Mouse (Mus musculus) embryonic facial prominence, embryonic 14.5 days (tissue): ENCODE measurements at regions not wholly inside any gene's neighbourhood (a gene's known extent, or its start where the extent isn't known, plus 50 kb on each side); places are given as distances from the start of the nearest gene placed in this dataset.
A peak's percentile ranks its signal among the peaks of the same experiment; 100 is the strongest.
"Not testable (repeated sequence)": the region's sequence is repeated elsewhere in the genome, so short reads cannot be mapped to it uniquely, and the experiment has no call there.

Experiments
- ATAC-seq: fragments of 200-750 bp; cut with Nextera tagmentation; 2 replicates; pipeline ENCODE4 v1.8.0; 2017; ENCODE audit warnings: low read depth, moderate number of reproducible peaks, moderate TSS enrichment
- DNase-seq: peaks from one replicate; pipeline ENCODE4 v3.0.0-alpha.2; 2015; ENCODE audit warnings: low spot score
- H3K27ac ChIP-seq: fragments of 300-500 bp; sonication (generic); replicated peaks from 2 replicates; pipeline ENCODE4 v1.5.1; 2014; ENCODE audit warnings: low read depth, mild to moderate bottlenecking, low read length, moderate library complexity
- H3K27me3 ChIP-seq: fragments of 300-500 bp; sonication (generic); replicated peaks from 2 replicates; pipeline ENCODE4 v1.6.1; 2014; ENCODE audit warnings: low read length; ENCODE audit not compliant: control insufficient read depth, insufficient read depth
- H3K36me3 ChIP-seq: fragments of 300-500 bp; sonication (generic); 2 replicates; pipeline ENCODE4 v1.6.1; 2014; ENCODE audit warnings: low read length, mixed read lengths; ENCODE audit not compliant: control insufficient read depth, insufficient read depth
- H3K4me1 ChIP-seq: fragments of 300-500 bp; sonication (generic); 2 replicates; pipeline ENCODE4 v1.6.1; 2014; ENCODE audit warnings: antibody characterized with exemption, low read length; ENCODE audit not compliant: control insufficient read depth, insufficient read depth
- H3K4me2 ChIP-seq: fragments of 300-500 bp; sonication (generic); 2 replicates; pipeline ENCODE4 v1.6.1; 2014; ENCODE audit warnings: low read depth, mild to moderate bottlenecking, low read length, moderate library complexity, mixed read lengths
- H3K4me3 ChIP-seq: fragments of 300-500 bp; sonication (generic); 2 replicates; pipeline ENCODE4 v1.5.1; 2014; ENCODE audit warnings: low read depth, mild to moderate bottlenecking, low read length
- H3K9ac ChIP-seq: fragments of 300-500 bp; sonication (generic); 2 replicates; pipeline ENCODE4 v1.6.1; 2014; ENCODE audit warnings: low read depth, mild to moderate bottlenecking, low read length, moderate library complexity, mixed read lengths
- H3K9me3 ChIP-seq: fragments of 300-500 bp; sonication (generic); 2 replicates; pipeline ENCODE4 v1.6.1; 2016; ENCODE audit warnings: low read length; ENCODE audit not compliant: control insufficient read depth
- WGBS: fragments of 180-500 bp; shearing (Covaris S2); extraction: QIAGEN DNeasy Blood & Tissue Kit; methylation state at CpG from one replicate; pipeline ENCODE4 v1.1.7; 2014; 5-methylcytosine and 5-hydroxymethylcytosine counted together

GRCm38 (mm10) chr1:17451204-17451866 is 694.4 kb downstream of the Crisp4 start:
- Histone ChIP-seq H3K9ac (no peak overlapping the region), H3K4me3 (no peak overlapping the region), H3K9me3 (no peaks in the 10 kb centered on the region), H3K27me3 (no peaks in the 10 kb centered on the region), H3K27ac (0 out of 2 replicates have a peak overlapping the region, but pooled peaks have one; percentile 28), H3K36me3 (no peaks in the 10 kb centered on the region), H3K4me1 (no peaks in the 10 kb centered on the region), H3K4me2 (no peak overlapping the region)
- ATAC-seq: no peak
- 47% methylated on average over 2 of the region's 2 CpGs for WGBS
- peak; percentile 23 for DNase-seq

- H3K9ac ChIP-seq: no peak overlapping the region
- DNase-seq (peak; percentile 29), ATAC-seq (no peak)
- no peak overlapping the region for H3K4me3 ChIP-seq
- no peaks in the 10 kb centered on the region for H3K9me3 ChIP-seq
- H3K27ac ChIP-seq: peak overlapping the region; percentile 39; the same call in 1 of the 2 replicates
- H3K4me1 ChIP-seq: no peaks in the 10 kb centered on the region
- no peaks in the 10 kb centered on the region for H3K27me3 ChIP-seq
- 5% methylated on average over 1 of the region's 1 CpGs for WGBS
- no peaks in the 10 kb centered on the region for H3K36me3 ChIP-seq
- H3K4me2 ChIP-seq: no peak overlapping the region
Observed at GRCm38 (mm10) chr1:17450715-17451114, 695.0 kb downstream of the Crisp4 start.

GRCm38 (mm10) chr1:17450295-17450694 is 695.4 kb downstream of the Crisp4 start:
- DNase-seq: no peak
- no peaks in the 10 kb centered on the region for H3K36me3 ChIP-seq
- no peak overlapping the region for H3K4me2 ChIP-seq
- no peak overlapping the region for H3K4me3 ChIP-seq
- no peak for ATAC-seq
- H3K27me3 ChIP-seq: no peaks in the 10 kb centered on the region
- H3K4me1 ChIP-seq: no peaks in the 10 kb centered on the region
- H3K9ac ChIP-seq: no peak overlapping the region
- peak overlapping the region; percentile 39 for H3K27ac ChIP-seq
- H3K9me3 ChIP-seq: no peaks in the 10 kb centered on the region

- DNase-seq: no peak
- WGBS: 89% methylated on average over 1 of the region's 1 CpGs
- no peak overlapping the region for H3K4me2 ChIP-seq
Observed at GRCm38 (mm10) chr1:17449291-17449690, 696.4 kb downstream of the Crisp4 start.

GRCm38 (mm10) chr1:17434064-17434463 is 711.6 kb downstream of the Crisp4 start:
- H3K9ac ChIP-seq, H3K36me3 ChIP-seq, H3K27me3 ChIP-seq, H3K4me1 ChIP-seq, H3K9me3 ChIP-seq, ATAC-seq, H3K4me2 ChIP-seq, DNase-seq, H3K27ac ChIP-seq, H3K4me3 ChIP-seq: not testable (repeated sequence)
- WGBS: 83% methylated on average over 5 of the region's 5 CpGs

More at GRCm38 (mm10) chr1:17449291-17449690, 696.4 kb downstream of the Crisp4 start:
- H3K4me1 ChIP-seq: no peaks in the 10 kb centered on the region
- no peaks in the 10 kb centered on the region for H3K36me3 ChIP-seq
- no peaks in the 10 kb centered on the region for H3K27me3 ChIP-seq
- H3K9ac ChIP-seq: no peak overlapping the region
- H3K9me3 ChIP-seq: no peaks in the 10 kb centered on the region
- no peak overlapping the region for H3K27ac ChIP-seq
- H3K4me3 ChIP-seq: no peak overlapping the region
- no peak for ATAC-seq

- no peak for ATAC-seq
- Histone ChIP-seq H3K4me1 (no peaks in the 10 kb centered on the region), H3K4me2 (no peak overlapping the region), H3K36me3 (no peaks in the 10 kb centered on the region), H3K27me3 (no peaks in the 10 kb centered on the region), H3K9me3 (no peaks in the 10 kb centered on the region), H3K27ac (no peak overlapping the region), H3K4me3 (no peak overlapping the region), H3K9ac (no peak overlapping the region)
- no peak for DNase-seq
- 34% methylated on average over 3 of the region's 3 CpGs for WGBS
Observed at GRCm38 (mm10) chr1:17415958-17416357, 729.7 kb downstream of the Crisp4 start.

- Histone ChIP-seq H3K4me1 (no peaks in the 10 kb centered on the region), H3K36me3 (no peaks in the 10 kb centered on the region), H3K27ac (no peak overlapping the region), H3K9me3 (no peaks in the 10 kb centered on the region), H3K9ac (no peak overlapping the region), H3K4me2 (no peak overlapping the region), H3K4me3 (no peak overlapping the region), H3K27me3 (no peaks in the 10 kb centered on the region)
- ATAC-seq (no peak), DNase-seq (no peak)
- 59% methylated on average over 9 of the region's 9 CpGs for WGBS
Observed at GRCm38 (mm10) chr1:17394893-17395292, 750.8 kb downstream of the Crisp4 start.

GRCm38 (mm10) chr1:17392114-17392819 is 753.4 kb downstream of the Crisp4 start:
- DNase-seq (no peak), ATAC-seq (no peak)
- no peaks in the 10 kb centered on the region for H3K27me3 ChIP-seq
- WGBS: 82% methylated on average over 2 of the region's 2 CpGs
- H3K4me3 ChIP-seq: no peak overlapping the region
- no peaks in the 10 kb centered on the region for H3K4me1 ChIP-seq
- no peak overlapping the region for H3K4me2 ChIP-seq
- no peaks in the 10 kb centered on the region for H3K9me3 ChIP-seq
- no peaks in the 10 kb centered on the region for H3K36me3 ChIP-seq
- H3K9ac ChIP-seq: no peak overlapping the region
- no peak overlapping the region for H3K27ac ChIP-seq

GRCm38 (mm10) chr1:17377562-17377961 is 768.1 kb downstream of the Crisp4 start:
- no peak overlapping the region for H3K27ac ChIP-seq
- 66% methylated on average over 2 of the region's 2 CpGs for WGBS
- ATAC-seq: no peak
- DNase-seq: peak; percentile 13
- no peak overlapping the region for H3K9ac ChIP-seq
- H3K9me3 ChIP-seq: no peaks in the 10 kb centered on the region
- H3K4me3 ChIP-seq: no peak overlapping the region
- no peak overlapping the region for H3K4me2 ChIP-seq
- no peaks in the 10 kb centered on the region for H3K27me3 ChIP-seq
- H3K36me3 ChIP-seq: no peaks in the 10 kb centered on the region
- H3K4me1 ChIP-seq: no peaks in the 10 kb centered on the region
